Mouse (Mus musculus) olfactory bulb, adult 2 months (tissue): Measurements from ENCODE around the gene Lrtm1.

ENCODE experiments used
- CTCF ChIP-seq: fragments of 200-500 bp; IDR thresholded peaks from 2 replicates; pipeline ENCODE4 v1.5.1; 2012; ENCODE audit warnings: low read depth, mild to moderate bottlenecking, low read length, moderate library complexity; ENCODE audit not compliant: insufficient read depth
- POLR2A ChIP-seq: fragments of 200-500 bp; IDR thresholded peaks from 2 replicates; pipeline ENCODE4 v1.6.1; 2012; ENCODE audit warnings: mild to moderate bottlenecking, low read depth, low read length, moderate library complexity; ENCODE audit not compliant: insufficient read depth

DNA sequence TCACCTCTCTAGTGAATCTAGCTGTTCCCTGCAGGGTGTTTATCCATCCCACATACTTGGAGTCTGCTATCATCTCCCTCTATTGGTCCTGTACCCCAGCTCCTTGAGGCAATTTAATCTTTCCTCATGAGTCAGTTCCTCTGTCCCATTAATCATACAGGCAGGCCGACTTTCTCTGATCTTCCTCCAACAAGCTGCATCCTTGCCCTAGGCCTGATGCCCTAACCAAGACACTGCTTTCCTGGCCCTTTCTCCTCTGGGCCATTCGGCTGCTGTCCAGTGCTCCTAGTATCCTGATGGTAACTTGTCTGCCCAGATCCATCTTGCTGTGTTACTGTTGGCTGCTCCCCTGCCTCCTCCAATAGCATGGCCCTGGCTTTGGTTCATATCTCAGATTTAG lies 33.7 kb upstream of the Lrtm1 start:
- no peak for TF ChIP-seq CTCF
- TF ChIP-seq POLR2A = no peak
